Mouse (Mus musculus) myocyte (in vitro differentiated cells): ENCODE data around the gene Clptm1. TPM values are rescaled to one million over a fixed set of nuclear protein-coding genes. Genes with fewer than 3 reads are reported as not detected.

Source experiments
- H3K27me3 ChIP-seq: one replicate; pipeline ENCODE4 v1.6.1; 2011; ENCODE audit not compliant: control insufficient read depth, insufficient read depth, insufficient read length
- H3K36me3 ChIP-seq: one replicate; pipeline ENCODE4 v1.6.1; 2011; ENCODE audit not compliant: control insufficient read depth, insufficient read depth
- H3K4me2 ChIP-seq: one replicate; pipeline ENCODE4 v1.6.1; 2011; ENCODE audit warnings: low read depth, control low read depth
- H3K4me3 ChIP-seq: one replicate; pipeline ENCODE4 v1.5.1; 2011; ENCODE audit warnings: mild to moderate bottlenecking, control low read depth, moderate library complexity
- H3K79me2 ChIP-seq: one replicate; pipeline ENCODE4 v1.6.1; 2011; ENCODE audit not compliant: control insufficient read depth, insufficient read depth
- H3ac ChIP-seq: one replicate; pipeline ENCODE4 v1.6.1; 2011; ENCODE audit not compliant: control insufficient read depth, insufficient read length
- CEBPB ChIP-seq: IDR thresholded peaks from 2 replicates; pipeline ENCODE4 v1.6.1; 2011; ENCODE audit warnings: mild to moderate bottlenecking, moderate library complexity; ENCODE audit not compliant: poor library complexity, insufficient read depth, severe bottlenecking
- E2F4 ChIP-seq: IDR thresholded peaks from one replicate; pipeline ENCODE4 v1.6.1; 2011; ENCODE audit warnings: mild to moderate bottlenecking, control low read depth, moderate library complexity; ENCODE audit not compliant: insufficient read depth
- MAX ChIP-seq: IDR thresholded peaks from one replicate; pipeline ENCODE4 v1.6.1; 2011; ENCODE audit warnings: low read depth, mild to moderate bottlenecking, control low read depth
- MYOD1 ChIP-seq, 3 experiments: IDR thresholded peaks; one replicate each; pipeline ENCODE4 v1.6.1; 2011; ENCODE audit warnings: control low read depth in 2 of 3, low read depth in 2 of 3, mild to moderate bottlenecking in 2 of 3, moderate library complexity in 1 of 3; ENCODE audit not compliant: insufficient read length in 2 of 3, control insufficient read depth in 1 of 3
- MYOG ChIP-seq, 3 experiments: IDR thresholded peaks; one replicate each; pipeline ENCODE4 v1.6.1; 2011; ENCODE audit warnings: control low read depth in 2 of 3, low read depth in 2 of 3, mild to moderate bottlenecking in 2 of 3; ENCODE audit not compliant: insufficient read length in 2 of 3, control insufficient read depth in 1 of 3, insufficient read depth in 1 of 3
- POLR2A ChIP-seq: IDR thresholded peaks from one replicate; pipeline ENCODE4 v1.6.1; 2011; ENCODE audit warnings: low read depth, mild to moderate bottlenecking, control low read depth, moderate library complexity; ENCODE audit not compliant: insufficient read length
- POLR2AphosphoS2 ChIP-seq: IDR thresholded peaks from one replicate; pipeline ENCODE4 v1.6.1; 2011; ENCODE audit warnings: low read depth, control low read depth; ENCODE audit not compliant: insufficient read length
- REST ChIP-seq: IDR thresholded peaks from one replicate; pipeline ENCODE4 v1.6.1; 2011; ENCODE audit warnings: mild to moderate bottlenecking, control low read depth, moderate library complexity; ENCODE audit not compliant: insufficient read depth, insufficient read length
- SRF ChIP-seq: IDR thresholded peaks from one replicate; pipeline ENCODE4 v1.6.1; 2011; ENCODE audit warnings: low read depth; ENCODE audit not compliant: control insufficient read depth, insufficient read length
- TCF12 ChIP-seq: IDR thresholded peaks from one replicate; pipeline ENCODE4 v1.6.1; 2011; ENCODE audit warnings: mild to moderate bottlenecking, control low read depth; ENCODE audit not compliant: poor library complexity, insufficient read depth, severe bottlenecking
- TCF3 ChIP-seq: IDR thresholded peaks from one replicate; pipeline ENCODE4 v1.6.1; 2011; ENCODE audit warnings: low read depth, control low read depth; ENCODE audit not compliant: insufficient read length
- USF1 ChIP-seq: IDR thresholded peaks from one replicate; pipeline ENCODE4 v1.6.1; 2011; ENCODE audit warnings: low read depth, mild to moderate bottlenecking, control low read depth, moderate library complexity
- polyA plus RNA-seq: library from polyadenylated mRNA; unstranded; fragments of >200 nt; fragmentation: generic; extraction: Trizol; gene quantifications from one replicate; pipeline ENCODE4 v1.2.1, GENCODE M21; 2012; ENCODE audit warnings: missing spikeins

Clptm1 gene
- polyA plus RNA-seq, 1 experiment: 126 TPM

- TF ChIP-seq MYOD1 (IDR thresholded peaks at IDR 0.05; ENCODE audit: control insufficient read depth in 1 of 3, insufficient read length in 2 of 3, low read depth in 2 of 3): no peak
- TF ChIP-seq TCF3: no peak
- no peak for TF ChIP-seq SRF
- TF ChIP-seq POLR2AphosphoS2: no peak
- no peak for TF ChIP-seq POLR2A
- TF ChIP-seq TCF12: no peak
- TF ChIP-seq MAX: no peak
- TF ChIP-seq USF1: no peak
- no peak for TF ChIP-seq CEBPB
- no peak for TF ChIP-seq MYOG (IDR thresholded peaks at IDR 0.05; ENCODE audit: control insufficient read depth in 1 of 3, insufficient read depth in 1 of 3, insufficient read length in 2 of 3, low read depth in 2 of 3)
- TF ChIP-seq E2F4: no peak
- TF ChIP-seq REST: no peak
- Histone ChIP-seq H3K4me2 (no peak overlapping the region), H3ac (no peak overlapping the region), H3K36me3 (no peaks in the 10 kb centered on the region), H3K79me2 (no peaks in the 10 kb centered on the region), H3K4me3 (no peak overlapping the region), H3K27me3 (no peaks in the 10 kb centered on the region)
Measured at GRCm38 (mm10) chr7:19694336-19695212, 29.7 kb upstream of the Clptm1 start.

- Histone ChIP-seq H3K4me3 (no peak overlapping the region), H3ac (no peak overlapping the region), H3K79me2 (no peaks in the 10 kb centered on the region), H3K4me2 (no peak overlapping the region), H3K36me3 (no peaks in the 10 kb centered on the region), H3K27me3 (peaks cover 6% of the 10 kb centered on the region)
- TF ChIP-seq USF1 (no peak), CEBPB (0 out of 2 replicates have a peak, but pooled peaks have one; percentile 38)
Measured at GRCm38 (mm10) chr7:19693421-19693820, 28.6 kb upstream of the Clptm1 start.

GRCm38 (mm10) chr7:19691873-19692865 lies 27.3 kb upstream of the Clptm1 start, which contains the start of gene Apoc1:
Gene Apoc1 (minus strand): TSS chr7:19692660.
- Histone ChIP-seq H3K4me2 (no peak within 1 kb of the TSS), H3K4me3 (no peak within 1 kb of the TSS), H3K36me3 (no peaks in the 10 kb centered on the region), H3K79me2 (no peaks in the 10 kb centered on the region), H3K27me3 (peaks cover 6% of the 10 kb centered on the region), H3ac (no peak within 1 kb of the TSS)
- TF ChIP-seq TCF3: no peak
- TF ChIP-seq POLR2AphosphoS2: no peak
- no peak for TF ChIP-seq MYOD1 (IDR thresholded peaks at IDR 0.05; ENCODE audit: control insufficient read depth in 1 of 3, insufficient read length in 2 of 3, low read depth in 2 of 3)
- TF ChIP-seq CEBPB: no peak

- H3K4me2 ChIP-seq: no peak overlapping the region
- H3K27me3 ChIP-seq: peaks cover 6% of the 10 kb centered on the region
- no peaks in the 10 kb centered on the region for H3K79me2 ChIP-seq
- H3K4me3 ChIP-seq: no peak overlapping the region
- no peak overlapping the region for H3ac ChIP-seq
- no peaks in the 10 kb centered on the region for H3K36me3 ChIP-seq
- TF ChIP-seq MAX (no peak), MYOG (IDR thresholded peaks at IDR 0.05; ENCODE audit: control insufficient read depth in 1 of 3, insufficient read depth in 1 of 3, insufficient read length in 2 of 3, low read depth in 2 of 3) (no peak), CEBPB (no peak), POLR2AphosphoS2 (no peak), SRF (no peak), USF1 (no peak), TCF12 (no peak), TCF3 (no peak), MYOD1 (IDR thresholded peaks at IDR 0.05; ENCODE audit: control insufficient read depth in 1 of 3, insufficient read length in 2 of 3, low read depth in 2 of 3) (no peak), REST (no peak), E2F4 (no peak), POLR2A (no peak)
Measured at GRCm38 (mm10) chr7:19691434-19691833, 26.6 kb upstream of the Clptm1 start.
